Mouse (Mus musculus) testis, adult 2 months (tissue): ENCODE results near the gene Fbxo41. TPM values are rescaled to one million over a fixed set of nuclear protein-coding genes. Genes with fewer than 3 reads are reported as not detected.
"Not testable (repeated sequence)": the region's sequence is repeated elsewhere in the genome, so short reads cannot be mapped to it uniquely, and the experiment has no call there.

Experiments
- H3K27ac ChIP-seq: fragments of 200-500 bp; 2 replicates; pipeline ENCODE4 v1.5.1; 2012; ENCODE audit warnings: low read depth, low read length; ENCODE audit not compliant: control insufficient read depth, insufficient read depth
- H3K27me3 ChIP-seq: fragments of 200-500 bp; 2 replicates; pipeline ENCODE4 v1.6.1; 2012; ENCODE audit warnings: mild to moderate bottlenecking, low read length, moderate library complexity; ENCODE audit not compliant: control insufficient read depth, insufficient read depth
- H3K36me3 ChIP-seq: fragments of 200-500 bp; 2 replicates; pipeline ENCODE4 v1.6.1; 2012; ENCODE audit warnings: mild to moderate bottlenecking, low read length; ENCODE audit not compliant: control insufficient read depth, insufficient read depth
- H3K4me1 ChIP-seq: fragments of 200-500 bp; 2 replicates; pipeline ENCODE4 v1.6.1; 2012; ENCODE audit warnings: low read length; ENCODE audit not compliant: control insufficient read depth, insufficient read depth
- H3K4me3 ChIP-seq: fragments of 200-500 bp; 2 replicates; pipeline ENCODE4 v1.5.1; 2012; ENCODE audit warnings: low read depth, mild to moderate bottlenecking, low read length, moderate library complexity, mixed read lengths; ENCODE audit not compliant: control insufficient read depth
- CTCF ChIP-seq: fragments of 200-500 bp; IDR thresholded peaks from 2 replicates; pipeline ENCODE4 v1.5.1; 2012; ENCODE audit warnings: low read depth, mild to moderate bottlenecking, inconsistent platforms, low read length, moderate library complexity; ENCODE audit not compliant: control insufficient read depth, insufficient read depth, insufficient replicate concordance
- POLR2A ChIP-seq: fragments of 200-500 bp; IDR thresholded peaks from 2 replicates; pipeline ENCODE4 v1.6.1; 2012; ENCODE audit warnings: low read depth, mild to moderate bottlenecking, inconsistent platforms, low read length, moderate library complexity; ENCODE audit not compliant: control insufficient read depth
- polyA plus RNA-seq: library from polyadenylated mRNA; depleted of rRNA; stranded (reverse); fragments of >200 nt; gene quantifications from 2 replicates; pipeline ENCODE4 v1.2.3, GENCODE M21; 2012

Gene Fbxo41
- polyA plus RNA-seq, 1 experiment, result 0.52 TPM

DNA sequence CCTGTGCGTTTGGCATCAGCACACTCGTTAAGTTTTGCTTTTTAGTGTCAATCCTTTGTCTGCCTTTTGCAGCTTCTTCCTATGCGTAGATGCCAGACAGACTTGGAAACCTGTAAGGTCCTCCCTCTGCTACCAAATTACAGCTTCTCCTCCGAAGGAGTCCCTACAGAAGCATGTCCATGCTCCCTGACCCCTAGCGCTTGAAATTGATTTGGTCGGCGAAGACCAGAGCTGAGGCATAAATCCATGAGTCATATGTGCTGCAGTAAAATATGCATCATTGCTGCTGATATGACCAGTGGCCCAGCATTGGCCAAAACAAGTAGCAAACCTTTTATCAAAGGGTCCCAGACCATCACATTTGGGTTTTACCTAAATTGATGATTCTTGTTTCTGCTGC lies 50.0 kb downstream of the Fbxo41 start:
- peaks cover 6% of the 10 kb centered on the region for H3K4me1 ChIP-seq

GRCm38 (mm10) chr6:85452411-85452665 lies 50.5 kb downstream of the Fbxo41 start:
- Histone ChIP-seq H3K36me3 (no peaks in the 10 kb centered on the region; the same call in 1 of the 2 replicates), H3K4me3 (peak overlapping the region; percentile 89), H3K27me3 (no peaks in the 10 kb centered on the region), H3K4me1 (peaks cover 6% of the 10 kb centered on the region), H3K27ac (peak overlapping the region; percentile 85)
- TF ChIP-seq POLR2A (no peak), CTCF (no peak)

More for the DNA sequence above, 50.0 kb downstream of the Fbxo41 start:
- H3K27me3 ChIP-seq, result no peaks in the 10 kb centered on the region
- TF ChIP-seq POLR2A (no peak), CTCF (no peak)
- peak overlapping the region; percentile 89 for H3K4me3 ChIP-seq
- peak overlapping the region; percentile 85 for H3K27ac ChIP-seq
- no peaks in the 10 kb centered on the region; the same call in 1 of the 2 replicates for H3K36me3 ChIP-seq

DNA sequence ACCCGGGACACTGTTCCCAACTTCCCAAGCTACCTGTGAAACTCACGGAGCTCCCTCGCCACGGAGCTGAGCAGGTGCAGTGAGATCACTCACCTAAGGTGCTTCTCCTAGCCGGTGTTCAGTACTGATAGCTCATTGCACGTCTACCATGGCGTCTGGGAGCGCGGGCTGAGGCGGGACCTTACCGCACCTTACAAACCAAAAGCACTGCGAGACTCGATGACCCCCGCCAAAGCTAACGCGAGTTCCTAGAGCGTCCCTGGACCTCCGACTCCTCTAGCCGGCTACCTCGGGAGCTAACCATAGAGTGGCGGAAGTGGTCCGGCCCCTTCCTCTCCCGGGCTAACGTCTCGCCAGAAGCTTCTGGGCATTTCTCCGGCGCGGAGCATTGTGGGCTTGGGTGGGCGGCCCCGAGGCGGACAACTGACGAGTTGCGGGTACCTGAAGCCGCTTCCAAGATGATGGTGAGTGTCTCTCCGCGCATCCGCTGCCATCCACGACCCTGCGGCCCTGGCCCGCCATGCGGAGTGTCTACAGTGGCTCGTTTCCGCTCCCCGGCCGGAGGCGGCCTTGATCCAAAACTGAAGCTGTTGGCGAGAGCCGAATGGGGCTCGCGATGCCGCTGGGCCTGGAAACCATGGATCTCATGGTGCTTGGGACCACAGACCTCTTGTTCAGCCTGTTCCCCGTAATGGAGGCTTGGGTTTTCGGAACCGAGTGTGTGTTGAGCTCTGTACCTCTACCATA lies 51.0 kb downstream of the Fbxo41 start, which contains the start of gene Pradc1:
Gene Pradc1 (minus strand): TSS at position 307 of the 747 bp plus-strand sequence.
- TF ChIP-seq POLR2A (peak; percentile 80), CTCF (no peak)
- peak within 1 kb of the TSS; percentile 85 for H3K27ac ChIP-seq
- no peaks in the 10 kb centered on the region for H3K27me3 ChIP-seq
- peaks cover 6% of the 10 kb centered on the region for H3K4me1 ChIP-seq
- H3K36me3 ChIP-seq, result no peaks in the 10 kb centered on the region; the same call in 1 of the 2 replicates
- H3K4me3 ChIP-seq, result peak within 1 kb of the TSS; percentile 89

GRCm38 (mm10) chr6:85450697-85451663 lies 51.8 kb downstream of the Fbxo41 start, which contains the start of gene Cct7:
Cct7 (plus strand) TSS chr6:85451514.
- Histone ChIP-seq H3K27ac (peak within 1 kb of the TSS; percentile 85), H3K4me3 (peak within 1 kb of the TSS; percentile 89), H3K4me1 (peaks cover 6% of the 10 kb centered on the region), H3K36me3 (no peaks in the 10 kb centered on the region; the same call in none of the 2 replicates), H3K27me3 (no peaks in the 10 kb centered on the region)
- TF ChIP-seq CTCF (peak; percentile 57; the same call in 1 of the 2 replicates), POLR2A (0 out of 2 replicates have a peak, but pooled peaks have one; percentile 12)

- H3K27me3 ChIP-seq, H3K36me3 ChIP-seq, H3K27ac ChIP-seq, H3K4me3 ChIP-seq, H3K4me1 ChIP-seq: not testable (repeated sequence)
Observed at GRCm38 (mm10) chr6:85450140-85450539, 52.7 kb downstream of the Fbxo41 start.

- TF ChIP-seq POLR2A (no peak), CTCF (no peak)
- Histone ChIP-seq H3K27me3 (no peaks in the 10 kb centered on the region), H3K4me1 (peaks cover 6% of the 10 kb centered on the region), H3K36me3 (no peaks in the 10 kb centered on the region; the same call in 1 of the 2 replicates), H3K27ac (no peak overlapping the region), H3K4me3 (no peak overlapping the region)
Observed at GRCm38 (mm10) chr6:85447351-85447750, 55.4 kb downstream of the Fbxo41 start.

GRCm38 (mm10) chr6:85445286-85445685 lies 57.5 kb downstream of the Fbxo41 start:
- Histone ChIP-seq H3K27me3 (no peaks in the 10 kb centered on the region), H3K27ac (no peak overlapping the region), H3K4me3 (no peak overlapping the region), H3K4me1 (no peaks in the 10 kb centered on the region), H3K36me3 (no peaks in the 10 kb centered on the region; the same call in 1 of the 2 replicates)
- TF ChIP-seq POLR2A, result no peak
- no peak for TF ChIP-seq CTCF
